ENCODE assay signal across 8 mouse cellular contexts in genomic region chr6:50354688-50355660, GRCm38 (mm10).
A peak's percentile ranks its signal among the peaks of the same experiment; 100 is the strongest.
DNase-seq lines count a peak whose midpoint lies in the region; ATAC-seq lines count a peak whose summit lies in the region.
"Had no signal": no experiment of that assay in that cellular context is flagged by ENCODE, and none has a peak within 500 bp of the region (broad histone marks: within the 10 kb centered on the region; RNA-seq: fewer than 3 reads in every experiment).

No protein-coding gene starts in this region.

- peak; percentile 51 for ATAC-seq in heart, embryonic 15.5 days (replicated peaks; ENCODE audit: insufficient number of reproducible peaks, insufficient read depth, low FRiP score, low read depth)
- ATAC-seq in liver, embryonic 12.5 days = 0 out of 2 replicates have a peak, but pooled peaks have one; percentile 24
- peak; percentile 67; the same call in 1 of the 2 replicates for ATAC-seq in stomach, embryonic 16.5 days (ENCODE audit: insufficient read depth, low FRiP score)

- H3K4me3 ChIP-seq in heart, embryonic 15.5 days = no peak overlapping the region
- no peak overlapping the region for H3K4me3 ChIP-seq in liver, embryonic 12.5 days
- H3K4me3 ChIP-seq in stomach, embryonic 16.5 days (replicated peaks; ENCODE audit: low read length) = no peak overlapping the region
- H3K4me3 ChIP-seq: limb, embryonic 13.5 days had no signal

- H3K4me2 ChIP-seq in heart, embryonic 15.5 days = peak overlapping the region; percentile 43
- H3K4me2 ChIP-seq in liver, embryonic 12.5 days = peak overlapping the region; percentile 12; the same call in 1 of the 2 replicates
- H3K4me2 ChIP-seq in stomach, embryonic 16.5 days (ENCODE audit: low read depth, low read length) = no peak overlapping the region
- H3K4me2 ChIP-seq: limb, embryonic 13.5 days had no signal

- DNase-seq in MN1 (ENCODE audit: low spot score) = peak; percentile 54
- peak; percentile 26 for DNase-seq in adrenal gland, postnatal 25 days
- DNase-seq in layer of hippocampus, postnatal 10 days (ENCODE audit: low spot score in 2 of 2) = no peak
- no peak for DNase-seq in right cerebral cortex, postnatal 4 days

- H3K9ac ChIP-seq in heart, embryonic 15.5 days = peak overlapping the region; percentile 35
- H3K9ac ChIP-seq in liver, embryonic 12.5 days = no peak overlapping the region
- H3K9ac ChIP-seq in stomach, embryonic 16.5 days (ENCODE audit: low read length) = peak overlapping the region; percentile 32; the same call in 1 of the 2 replicates
- H3K9ac ChIP-seq: limb, embryonic 13.5 days had no signal

- H3K27me3 ChIP-seq in heart, embryonic 15.5 days = no peaks in the 10 kb centered on the region
- no peaks in the 10 kb centered on the region for H3K27me3 ChIP-seq in liver, embryonic 12.5 days (replicated peaks)
- no peaks in the 10 kb centered on the region for H3K27me3 ChIP-seq in stomach, embryonic 16.5 days (ENCODE audit: control insufficient read depth, insufficient read depth, low read length)
- H3K27me3 ChIP-seq: limb, embryonic 13.5 days had no signal

- no peaks in the 10 kb centered on the region; the same call in 1 of the 2 replicates for H3K36me3 ChIP-seq in heart, embryonic 15.5 days
- H3K36me3 ChIP-seq in liver, embryonic 12.5 days = no peaks in the 10 kb centered on the region
- H3K36me3 ChIP-seq in stomach, embryonic 16.5 days (ENCODE audit: control insufficient read depth, insufficient read depth, low read length) = no peaks in the 10 kb centered on the region

- WGBS in heart, embryonic 15.5 days = 19% methylated on average over 20 of the region's 20 CpGs
- WGBS in liver, embryonic 12.5 days (ENCODE audit: insufficient replicate concordance) = 38% methylated on average over 20 of the region's 20 CpGs
- WGBS in stomach, embryonic 16.5 days = 35% methylated on average over 20 of the region's 20 CpGs

- H3K4me1 ChIP-seq in heart, embryonic 15.5 days (replicated peaks) = peaks cover 50% of the 10 kb centered on the region
- peaks cover 16% of the 10 kb centered on the region for H3K4me1 ChIP-seq in liver, embryonic 12.5 days
- peaks cover 23% of the 10 kb centered on the region for H3K4me1 ChIP-seq in stomach, embryonic 16.5 days (ENCODE audit: control insufficient read depth, insufficient read depth, low read length)

- H3K27ac ChIP-seq in heart, embryonic 15.5 days = peak overlapping the region; percentile 88
- H3K27ac ChIP-seq in liver, embryonic 12.5 days = peak overlapping the region; percentile 55; the same call in 1 of the 2 replicates
- peak overlapping the region; percentile 66 for H3K27ac ChIP-seq in stomach, embryonic 16.5 days (ENCODE audit: low read length)
- H3K27ac ChIP-seq: limb, embryonic 13.5 days had no signal

- H3K9me3 ChIP-seq in heart, embryonic 15.5 days (replicated peaks) = no peaks in the 10 kb centered on the region
- H3K9me3 ChIP-seq in liver, embryonic 12.5 days (replicated peaks) = no peaks in the 10 kb centered on the region
- no peaks in the 10 kb centered on the region for H3K9me3 ChIP-seq in stomach, embryonic 16.5 days (replicated peaks; ENCODE audit: control insufficient read depth, low read length)
- H3K9me3 ChIP-seq: limb, embryonic 13.5 days had no signal

Comparison
In these comparisons a context has a peak if more than half of its experiments do, and no peak if none do; other contexts are left out.
1. DNase-seq: peak in MN1 (single experiment) and adrenal gland, postnatal 25 days (single experiment); none in layer of hippocampus, postnatal 10 days (0 of 2) and right cerebral cortex, postnatal 4 days (single experiment).
2. Peak in every context shown above with its lines, with median percentiles within 50 percentile points of each other: ATAC-seq and H3K27ac ChIP-seq.